Mouse (Mus musculus) ES-E14 (cell line): Measurements from ENCODE around the gene Atoh8.

Experiments used
- HCFC1 ChIP-seq: IDR thresholded peaks from 2 replicates; pipeline ENCODE4 v1.6.1; 2012; ENCODE audit warnings: low read length, inconsistent platforms, borderline replicate concordance; ENCODE audit not compliant: insufficient read depth
- ZNF384 ChIP-seq: IDR thresholded peaks from 2 replicates; pipeline ENCODE4 v1.6.1; 2012; ENCODE audit warnings: low read depth, low read length, inconsistent platforms

DNA sequence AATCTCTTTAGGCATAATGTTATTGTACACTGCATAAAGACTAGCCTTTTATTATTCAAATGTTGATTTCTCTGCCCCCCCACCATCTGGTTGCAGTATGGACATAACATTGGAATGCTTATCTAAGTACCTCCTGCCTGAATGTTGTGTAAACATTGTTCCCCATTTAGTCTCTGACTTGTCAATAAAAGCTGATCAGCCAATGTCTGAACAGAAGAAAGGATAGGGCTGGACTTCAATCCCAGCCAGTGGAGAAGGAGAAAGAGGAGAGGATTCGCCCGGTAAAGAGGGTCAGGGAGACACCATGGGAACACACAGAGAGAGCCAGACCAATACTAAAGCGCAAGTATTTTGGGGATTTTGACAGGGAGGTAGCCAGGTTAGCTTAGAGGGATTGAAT is 60.0 kb downstream of the Atoh8 start:
- TF ChIP-seq ZNF384: no peak
- no peak for TF ChIP-seq HCFC1
